Mouse (Mus musculus): Measurements from ENCODE around the gene Olfr1051. TPM values are rescaled to one million over a fixed set of nuclear protein-coding genes. Genes with fewer than 3 reads are reported as not detected.
"Not testable (repeated sequence)": the region's sequence is repeated elsewhere in the genome, so short reads cannot be mapped to it uniquely, and the experiment has no call there.

Gene Olfr1051
- not detected in 2 replicates for polyA plus RNA-seq (2014; fragmentation: Nextera tagmentation; extraction: Ambion mirVana)

GRCm38 (mm10) chr2:86278988-86279387 is at the start of gene Olfr1051:
Gene Olfr1051 (minus strand): TSS chr2:86279088.
- not testable (repeated sequence) for H3K4me3 ChIP-seq (ENCODE audit: low read depth, low read length); H3K27me3 ChIP-seq (ENCODE audit: control insufficient read depth, insufficient read depth, low read length); H3K4me1 ChIP-seq (ENCODE audit: control insufficient read depth, insufficient read depth, low read length); H3K27ac ChIP-seq (ENCODE audit: low read length); H3K4me2 ChIP-seq (replicated peaks; ENCODE audit: low read depth, low read length); H3K9me3 ChIP-seq (ENCODE audit: control insufficient read depth, low read depth, low read length); H3K9ac ChIP-seq (replicated peaks; ENCODE audit: low read depth, low read length); ATAC-seq (ENCODE audit: insufficient number of reproducible peaks, insufficient read depth, low FRiP score, low read depth); H3K36me3 ChIP-seq (ENCODE audit: control insufficient read depth, insufficient read depth, low read length)

GRCm38 (mm10) chr2:86315184-86315583 is 36.3 kb upstream of the Olfr1051 start, which contains the start of gene Olfr1053:
Gene Olfr1053 (minus strand): TSS chr2:86315284.
- Histone ChIP-seq H3K9ac (replicated peaks; ENCODE audit: low read depth, low read length) (no peak within 1 kb of the TSS), H3K4me1 (ENCODE audit: control insufficient read depth, insufficient read depth, low read length) (no peaks in the 10 kb centered on the region), H3K27me3 (ENCODE audit: control insufficient read depth, insufficient read depth, low read length) (no peaks in the 10 kb centered on the region), H3K9me3 (ENCODE audit: control insufficient read depth, low read depth, low read length) (no peaks in the 10 kb centered on the region), H3K4me2 (replicated peaks; ENCODE audit: low read depth, low read length) (no peak within 1 kb of the TSS), H3K36me3 (ENCODE audit: control insufficient read depth, insufficient read depth, low read length) (no peaks in the 10 kb centered on the region), H3K27ac (ENCODE audit: low read length) (no peak within 1 kb of the TSS), H3K4me3 (ENCODE audit: low read depth, low read length) (no peak within 1 kb of the TSS)
- WGBS: 59% methylated on average over 3 of the region's 3 CpGs
- ATAC-seq (ENCODE audit: insufficient number of reproducible peaks, insufficient read depth, low FRiP score, low read depth): no peak

- Histone ChIP-seq H3K9ac (replicated peaks; ENCODE audit: low read depth, low read length) (no peak within 1 kb of the TSS), H3K36me3 (ENCODE audit: control insufficient read depth, insufficient read depth, low read length) (no peaks in the 10 kb centered on the region), H3K4me1 (ENCODE audit: control insufficient read depth, insufficient read depth, low read length) (no peaks in the 10 kb centered on the region), H3K4me2 (replicated peaks; ENCODE audit: low read depth, low read length) (no peak within 1 kb of the TSS), H3K4me3 (ENCODE audit: low read depth, low read length) (no peak within 1 kb of the TSS), H3K9me3 (ENCODE audit: control insufficient read depth, low read depth, low read length) (no peaks in the 10 kb centered on the region), H3K27me3 (ENCODE audit: control insufficient read depth, insufficient read depth, low read length) (no peaks in the 10 kb centered on the region), H3K27ac (ENCODE audit: low read length) (no peak within 1 kb of the TSS)
- ATAC-seq (ENCODE audit: insufficient number of reproducible peaks, insufficient read depth, low FRiP score, low read depth): no peak
Observed at GRCm38 (mm10) chr2:86292155-86292554, 13.3 kb upstream of the Olfr1051 start, which contains the start of gene Olfr1052. Gene Olfr1052 (plus strand): TSS chr2:86292455.

GRCm38 (mm10) chr2:86258228-86258627 is 20.7 kb downstream of the Olfr1051 start, which contains the start of gene Olfr1049:
Gene Olfr1049 (minus strand): TSS chr2:86258328.
- not testable (repeated sequence) for H3K4me3 ChIP-seq (ENCODE audit: low read depth, low read length); ATAC-seq (ENCODE audit: insufficient number of reproducible peaks, insufficient read depth, low FRiP score, low read depth); H3K9me3 ChIP-seq (ENCODE audit: control insufficient read depth, low read depth, low read length); H3K27ac ChIP-seq (ENCODE audit: low read length); H3K9ac ChIP-seq (replicated peaks; ENCODE audit: low read depth, low read length); H3K36me3 ChIP-seq (ENCODE audit: control insufficient read depth, insufficient read depth, low read length); H3K27me3 ChIP-seq (ENCODE audit: control insufficient read depth, insufficient read depth, low read length); H3K4me2 ChIP-seq (replicated peaks; ENCODE audit: low read depth, low read length); H3K4me1 ChIP-seq (ENCODE audit: control insufficient read depth, insufficient read depth, low read length)

GRCm38 (mm10) chr2:86240189-86240588 is 38.7 kb downstream of the Olfr1051 start, which contains the start of gene Olfr1048:
Gene Olfr1048 (minus strand): TSS chr2:86240289.
- H3K9ac ChIP-seq (replicated peaks; ENCODE audit: low read depth, low read length): no peak within 1 kb of the TSS
- H3K27ac ChIP-seq (ENCODE audit: low read length): no peak within 1 kb of the TSS
- no peak within 1 kb of the TSS for H3K4me2 ChIP-seq (replicated peaks; ENCODE audit: low read depth, low read length)
- no peaks in the 10 kb centered on the region for H3K4me1 ChIP-seq (ENCODE audit: control insufficient read depth, insufficient read depth, low read length)
- H3K9me3 ChIP-seq (ENCODE audit: control insufficient read depth, low read depth, low read length): no peaks in the 10 kb centered on the region
- ATAC-seq (ENCODE audit: insufficient number of reproducible peaks, insufficient read depth, low FRiP score, low read depth): no peak
- no peak within 1 kb of the TSS for H3K4me3 ChIP-seq (ENCODE audit: low read depth, low read length)
- no peaks in the 10 kb centered on the region for H3K27me3 ChIP-seq (ENCODE audit: control insufficient read depth, insufficient read depth, low read length)
- H3K36me3 ChIP-seq (ENCODE audit: control insufficient read depth, insufficient read depth, low read length): no peaks in the 10 kb centered on the region

- H3K9ac ChIP-seq (replicated peaks; ENCODE audit: low read depth, low read length): no peak within 1 kb of the TSS
- H3K36me3 ChIP-seq (ENCODE audit: control insufficient read depth, insufficient read depth, low read length): no peaks in the 10 kb centered on the region
- no peaks in the 10 kb centered on the region for H3K9me3 ChIP-seq (ENCODE audit: control insufficient read depth, low read depth, low read length)
- no peak within 1 kb of the TSS for H3K4me2 ChIP-seq (replicated peaks; ENCODE audit: low read depth, low read length)
- no peaks in the 10 kb centered on the region for H3K4me1 ChIP-seq (ENCODE audit: control insufficient read depth, insufficient read depth, low read length)
- WGBS: 85% methylated on average over 1 of the region's 1 CpGs
- H3K27me3 ChIP-seq (ENCODE audit: control insufficient read depth, insufficient read depth, low read length): no peaks in the 10 kb centered on the region
- no peak for ATAC-seq (ENCODE audit: insufficient number of reproducible peaks, insufficient read depth, low FRiP score, low read depth)
- no peak within 1 kb of the TSS for H3K4me3 ChIP-seq (ENCODE audit: low read depth, low read length)
- H3K27ac ChIP-seq (ENCODE audit: low read length): no peak within 1 kb of the TSS
Observed at GRCm38 (mm10) chr2:86231301-86231700, 47.6 kb downstream of the Olfr1051 start, which contains the start of gene Olfr1047. Gene Olfr1047 (minus strand): TSS chr2:86231401.

Other genes starting within 250 kb of the Olfr1051 start
- gene Olfr1034, start 233.2 kb downstream of the Olfr1051 start, polyA plus RNA-seq (2014; fragmentation: Nextera tagmentation; extraction: Ambion mirVana): 0.07 TPM in 2 replicates
- not detected in 2 replicates for gene Olfr1036, start 205.1 kb downstream of the Olfr1051 start, polyA plus RNA-seq (2014; fragmentation: Nextera tagmentation; extraction: Ambion mirVana)
- not detected in 2 replicates for gene Olfr1037, start 191.7 kb downstream of the Olfr1051 start, polyA plus RNA-seq (2014; fragmentation: Nextera tagmentation; extraction: Ambion mirVana)
- gene Olfr1039, start 143.2 kb downstream of the Olfr1051 start, polyA plus RNA-seq (2014; fragmentation: Nextera tagmentation; extraction: Ambion mirVana): not detected in 2 replicates
- gene Olfr1040, start 132.4 kb downstream of the Olfr1051 start, polyA plus RNA-seq (2014; fragmentation: Nextera tagmentation; extraction: Ambion mirVana): not detected in 2 replicates
- gene Olfr1042, start 117.2 kb downstream of the Olfr1051 start, polyA plus RNA-seq (2014; fragmentation: Nextera tagmentation; extraction: Ambion mirVana): not detected in 2 replicates
- gene Olfr1043, start 111.6 kb downstream of the Olfr1051 start, polyA plus RNA-seq (2014; fragmentation: Nextera tagmentation; extraction: Ambion mirVana): not detected in 2 replicates
- gene Olfr1044, start 101.3 kb downstream of the Olfr1051 start, polyA plus RNA-seq (2014; fragmentation: Nextera tagmentation; extraction: Ambion mirVana): not detected in 2 replicates
- not detected in 2 replicates for gene Olfr52, start 93.4 kb downstream of the Olfr1051 start, polyA plus RNA-seq (2014; fragmentation: Nextera tagmentation; extraction: Ambion mirVana)
- not detected in 2 replicates for gene Olfr1045, start 76.1 kb downstream of the Olfr1051 start, polyA plus RNA-seq (2014; fragmentation: Nextera tagmentation; extraction: Ambion mirVana)
- not detected in 2 replicates for gene Olfr1046, start 59.8 kb downstream of the Olfr1051 start, polyA plus RNA-seq (2014; fragmentation: Nextera tagmentation; extraction: Ambion mirVana)
- not detected in 2 replicates for gene Olfr1047, start 47.7 kb downstream of the Olfr1051 start, polyA plus RNA-seq (2014; fragmentation: Nextera tagmentation; extraction: Ambion mirVana)
- gene Olfr1048, start 38.8 kb downstream of the Olfr1051 start, polyA plus RNA-seq (2014; fragmentation: Nextera tagmentation; extraction: Ambion mirVana): not detected in 2 replicates
- not detected in 2 replicates for gene Olfr1049, start 20.8 kb downstream of the Olfr1051 start, polyA plus RNA-seq (2014; fragmentation: Nextera tagmentation; extraction: Ambion mirVana)
- gene Olfr1052, start 13.4 kb upstream of the Olfr1051 start, polyA plus RNA-seq (2014; fragmentation: Nextera tagmentation; extraction: Ambion mirVana): not detected in 2 replicates
- not detected in 2 replicates for gene Olfr1053, start 36.2 kb upstream of the Olfr1051 start, polyA plus RNA-seq (2014; fragmentation: Nextera tagmentation; extraction: Ambion mirVana)
- gene Olfr1054, start 56.3 kb upstream of the Olfr1051 start, polyA plus RNA-seq (2014; fragmentation: Nextera tagmentation; extraction: Ambion mirVana): not detected in 2 replicates
- not detected in 2 replicates for gene Olfr1055, start 71.2 kb upstream of the Olfr1051 start, polyA plus RNA-seq (2014; fragmentation: Nextera tagmentation; extraction: Ambion mirVana)
- not detected in 2 replicates for gene Olfr1056, start 83.4 kb upstream of the Olfr1051 start, polyA plus RNA-seq (2014; fragmentation: Nextera tagmentation; extraction: Ambion mirVana)
- not detected in 2 replicates for gene Olfr1057, start 99.3 kb upstream of the Olfr1051 start, polyA plus RNA-seq (2014; fragmentation: Nextera tagmentation; extraction: Ambion mirVana)
- not detected in 2 replicates for gene Olfr1058, start 109.5 kb upstream of the Olfr1051 start, polyA plus RNA-seq (2014; fragmentation: Nextera tagmentation; extraction: Ambion mirVana)
- not detected in 2 replicates for gene Olfr1061, start 135.0 kb upstream of the Olfr1051 start, polyA plus RNA-seq (2014; fragmentation: Nextera tagmentation; extraction: Ambion mirVana)
- gene Olfr1062, start 147.7 kb upstream of the Olfr1051 start, polyA plus RNA-seq (2014; fragmentation: Nextera tagmentation; extraction: Ambion mirVana): not detected in 2 replicates
- not detected in 2 replicates for gene Olfr1065, start 171.5 kb upstream of the Olfr1051 start, polyA plus RNA-seq (2014; fragmentation: Nextera tagmentation; extraction: Ambion mirVana)
- gene Olfr1066, start 177.2 kb upstream of the Olfr1051 start, polyA plus RNA-seq (2014; fragmentation: Nextera tagmentation; extraction: Ambion mirVana): not detected in 2 replicates
- not detected in 2 replicates for gene Olfr228, start 208.3 kb upstream of the Olfr1051 start, polyA plus RNA-seq (2014; fragmentation: Nextera tagmentation; extraction: Ambion mirVana)
- not detected in 2 replicates for gene Olfr1076, start 229.4 kb upstream of the Olfr1051 start, polyA plus RNA-seq (2014; fragmentation: Nextera tagmentation; extraction: Ambion mirVana)